Mouse (Mus musculus): Measurements from ENCODE around the gene Slc22a21. TPM values are rescaled to one million over a fixed set of nuclear protein-coding genes. Genes with fewer than 3 reads are reported as not detected.

Gene Slc22a21
- 1.2 and 2.0 TPM in 2 replicates for polyA plus RNA-seq (2014; fragmentation: Nextera tagmentation; extraction: Ambion mirVana)

DNA sequence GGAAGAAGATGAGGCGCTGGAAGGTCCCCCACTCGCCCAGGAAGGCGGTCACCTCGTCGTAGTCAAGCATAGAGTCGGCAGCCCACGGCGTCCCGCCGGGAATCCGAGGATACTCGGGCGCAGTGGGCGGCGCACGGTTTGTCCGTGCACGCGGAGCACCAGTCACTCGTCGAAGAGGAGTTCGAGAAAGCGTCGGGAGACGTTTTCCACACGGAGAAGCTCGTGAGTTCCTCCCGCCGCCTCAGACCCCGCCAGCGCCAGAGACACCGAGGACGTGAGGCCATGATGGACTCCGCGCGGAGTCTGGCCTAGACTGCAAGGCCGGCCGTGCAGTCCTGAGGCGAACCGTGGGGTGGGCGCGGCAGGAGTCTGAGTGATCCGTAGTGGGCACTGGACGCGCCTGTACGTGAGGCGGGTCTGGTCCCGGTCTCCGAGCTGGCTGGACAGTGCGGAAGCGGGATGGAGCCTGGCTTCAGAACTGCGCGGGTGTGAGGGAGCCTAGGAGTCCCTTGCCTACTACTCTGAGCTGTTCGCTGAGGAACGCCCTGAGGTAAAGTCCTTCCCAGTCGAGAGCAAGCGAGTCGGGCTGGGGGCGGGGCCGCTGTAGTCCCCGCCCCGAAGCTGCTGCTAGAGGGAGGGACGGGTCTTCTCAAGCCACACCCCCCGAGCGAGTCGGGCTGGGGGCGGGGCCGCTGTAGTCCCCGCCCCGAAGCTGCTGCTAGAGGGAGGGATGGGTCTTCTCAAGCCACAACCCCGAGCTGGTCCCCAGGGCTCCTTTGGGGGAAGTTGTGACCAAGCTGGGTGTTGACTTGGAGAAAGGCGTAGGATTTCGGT lies at the start of gene Slc22a21:
Gene Slc22a21 (minus strand): TSS at position 545 of the 834 bp plus-strand sequence.
- Histone ChIP-seq H3K27ac (ENCODE audit: low read depth, low read length) (no peak within 1 kb of the TSS), H3K27me3 (replicated peaks; ENCODE audit: control insufficient read depth, insufficient read depth, low read length) (no peaks in the 10 kb centered on the region), H3K4me3 (ENCODE audit: low read depth, low read length) (peak within 1 kb of the TSS; percentile 54), H3K4me1 (ENCODE audit: control insufficient read depth, insufficient read depth, low read length) (peaks cover 2% of the 10 kb centered on the region; the same call in 1 of the 2 replicates), H3K9me3 (replicated peaks; ENCODE audit: control insufficient read depth, low read length) (no peaks in the 10 kb centered on the region; the same call in 1 of the 2 replicates), H3K36me3 (ENCODE audit: control insufficient read depth, insufficient read depth, low read length) (no peaks in the 10 kb centered on the region), H3K9ac (ENCODE audit: low read length) (peak within 1 kb of the TSS; percentile 60), H3K4me2 (ENCODE audit: low read length) (peak within 1 kb of the TSS; percentile 90)
- DNase-seq (ENCODE audit: low spot score) (peak; percentile 74), ATAC-seq (peak; percentile 90)
- 2% methylated on average over 73 of the region's 73 CpGs for WGBS

DNA sequence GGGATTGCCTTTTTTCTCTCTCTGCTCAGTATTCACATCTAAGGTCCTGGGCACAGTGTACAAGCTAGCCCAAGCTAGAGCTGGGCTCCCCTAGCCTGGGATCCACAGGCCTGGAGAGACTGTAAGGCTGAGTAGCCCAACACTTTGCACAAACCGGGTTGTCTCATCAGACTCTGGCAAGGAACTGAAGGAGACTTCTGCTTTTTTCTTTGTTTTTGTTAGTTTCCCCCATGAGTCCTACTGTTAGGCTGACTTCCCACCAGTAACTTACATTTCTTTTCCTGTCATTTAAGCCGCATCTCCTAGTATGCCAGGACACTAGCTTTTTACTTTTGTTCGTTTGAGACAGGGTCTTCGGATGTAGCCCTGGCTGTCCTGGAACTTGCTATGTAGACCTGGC lies 48.9 kb upstream of the Slc22a21 start:
- H3K36me3 ChIP-seq (ENCODE audit: control insufficient read depth, insufficient read depth, low read length): no peaks in the 10 kb centered on the region
- no peaks in the 10 kb centered on the region for H3K9me3 ChIP-seq (replicated peaks; ENCODE audit: control insufficient read depth, low read length)
- peaks cover 7% of the 10 kb centered on the region; the same call in 1 of the 2 replicates for H3K4me1 ChIP-seq (ENCODE audit: control insufficient read depth, insufficient read depth, low read length)
- 77% methylated on average over 4 of the region's 4 CpGs for WGBS
- DNase-seq (ENCODE audit: low spot score) (no peak), ATAC-seq (no peak)
- H3K4me2 ChIP-seq (ENCODE audit: low read length): peak overlapping the region; percentile 98
- H3K4me3 ChIP-seq (ENCODE audit: low read depth, low read length): no peak overlapping the region
- H3K27ac ChIP-seq (ENCODE audit: low read depth, low read length): no peak overlapping the region
- no peak overlapping the region; the same call in 1 of the 2 replicates for H3K9ac ChIP-seq (ENCODE audit: low read length)
- H3K27me3 ChIP-seq (replicated peaks; ENCODE audit: control insufficient read depth, insufficient read depth, low read length): peaks cover 7% of the 10 kb centered on the region

DNA sequence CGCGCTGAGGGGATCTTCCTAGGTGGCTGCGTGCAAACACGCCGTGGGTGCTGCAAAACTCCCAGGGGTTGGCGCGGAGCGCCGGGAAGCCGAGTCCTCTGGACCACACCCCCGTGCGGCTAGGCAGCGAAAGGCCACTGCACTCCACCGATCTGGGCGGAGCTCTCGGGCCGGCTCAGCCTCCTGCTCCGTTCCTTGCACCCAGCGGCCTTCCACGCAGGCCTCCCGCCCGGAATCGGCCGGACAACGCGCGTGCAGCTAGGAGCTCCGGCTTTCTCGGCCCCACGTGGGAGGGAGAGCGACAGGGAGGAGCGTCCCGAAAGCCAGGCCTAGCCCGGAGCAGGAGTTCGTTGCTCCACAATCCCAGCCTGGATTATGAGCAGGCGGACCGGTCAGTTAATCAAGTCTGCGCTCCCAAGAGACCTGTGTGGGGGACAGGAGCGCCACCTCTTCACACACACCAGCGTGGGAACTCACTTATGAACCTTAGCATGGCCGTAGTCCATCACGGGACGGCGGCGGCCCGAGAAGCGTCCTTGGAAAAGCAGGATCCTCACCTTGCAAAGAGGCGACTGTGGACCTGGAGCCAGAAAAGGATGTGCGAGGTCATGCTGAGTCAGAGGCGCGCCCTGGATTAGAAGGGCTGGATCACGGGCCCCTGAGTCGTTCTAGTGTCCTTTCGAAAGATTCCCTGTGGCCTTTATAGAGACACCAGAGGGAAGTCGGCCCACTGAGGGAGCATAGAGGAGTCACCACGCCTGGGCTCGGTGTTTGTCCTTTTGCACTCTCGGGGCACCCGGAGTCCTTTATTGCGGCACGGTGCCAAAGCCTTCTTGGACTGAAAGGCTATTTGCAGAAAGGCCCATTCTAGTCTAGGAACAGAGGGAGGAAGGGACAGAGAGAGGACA lies 48.2 kb upstream of the Slc22a21 start, which contains the start of gene Slc22a4:
Gene Slc22a4 (minus strand): TSS at position 47 of the 908 bp plus-strand sequence.
- H3K27ac ChIP-seq (ENCODE audit: low read depth, low read length): no peak within 1 kb of the TSS
- H3K36me3 ChIP-seq (ENCODE audit: control insufficient read depth, insufficient read depth, low read length): no peaks in the 10 kb centered on the region
- H3K4me2 ChIP-seq (ENCODE audit: low read length): peak within 1 kb of the TSS; percentile 98
- no peaks in the 10 kb centered on the region for H3K9me3 ChIP-seq (replicated peaks; ENCODE audit: control insufficient read depth, low read length)
- H3K9ac ChIP-seq (ENCODE audit: low read length): peak within 1 kb of the TSS; percentile 71
- ATAC-seq (peak; percentile 77), DNase-seq (ENCODE audit: low spot score) (peak; percentile 69)
- peaks cover 7% of the 10 kb centered on the region for H3K27me3 ChIP-seq (replicated peaks; ENCODE audit: control insufficient read depth, insufficient read depth, low read length)
- 2% methylated on average over 61 of the region's 61 CpGs for WGBS
- H3K4me1 ChIP-seq (ENCODE audit: control insufficient read depth, insufficient read depth, low read length): peaks cover 7% of the 10 kb centered on the region; the same call in 1 of the 2 replicates
- H3K4me3 ChIP-seq (ENCODE audit: low read depth, low read length): peak within 1 kb of the TSS; percentile 55

DNA sequence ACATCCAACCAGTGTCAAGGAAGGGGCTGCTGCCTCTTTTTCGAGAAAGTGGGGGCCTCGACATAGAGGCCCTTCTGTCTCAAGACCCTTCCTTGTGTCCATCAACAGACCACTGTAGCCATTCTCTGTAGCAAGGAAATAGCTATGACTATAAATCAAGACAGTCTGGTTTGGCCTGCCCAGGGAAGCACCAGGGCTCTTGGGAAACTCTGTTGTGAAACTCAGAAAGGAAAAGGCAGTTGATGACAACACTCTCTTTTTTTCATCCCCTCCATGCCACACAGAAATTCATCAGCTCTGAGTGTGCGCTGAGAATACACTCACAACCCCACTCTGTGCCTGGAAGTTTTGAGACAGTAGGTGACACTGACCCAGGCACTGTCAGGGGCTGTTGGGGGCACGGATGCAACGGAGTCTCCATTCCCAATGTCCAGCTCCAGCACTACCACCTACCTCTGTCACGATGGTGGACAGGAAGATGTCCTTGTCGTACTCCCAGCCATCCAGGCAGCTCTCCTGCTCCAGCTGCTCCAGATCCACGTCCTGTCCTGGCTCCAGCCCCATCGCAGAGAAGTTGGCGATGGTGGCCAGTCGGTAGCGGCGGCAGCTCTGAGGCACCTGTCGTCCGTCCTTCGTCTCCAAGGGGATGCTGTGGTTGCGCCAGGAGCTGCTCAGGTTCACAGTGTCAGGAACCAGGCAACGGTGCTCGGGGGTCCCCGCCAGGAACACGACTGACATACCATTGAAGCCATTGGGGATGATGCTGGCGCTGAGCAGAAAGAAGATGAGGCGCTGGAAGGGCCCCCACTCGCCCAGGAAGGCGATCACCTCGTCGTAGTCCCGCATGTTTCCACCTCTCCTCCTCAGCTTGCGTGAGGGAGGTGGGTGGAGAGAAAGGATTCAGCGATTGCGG lies 47.3 kb upstream of the Slc22a21 start:
- Histone ChIP-seq H3K9me3 (replicated peaks; ENCODE audit: control insufficient read depth, low read length) (no peaks in the 10 kb centered on the region), H3K4me3 (ENCODE audit: low read depth, low read length) (peak overlapping the region; percentile 55), H3K9ac (ENCODE audit: low read length) (peak overlapping the region; percentile 71), H3K27me3 (replicated peaks; ENCODE audit: control insufficient read depth, insufficient read depth, low read length) (peaks cover 7% of the 10 kb centered on the region), H3K4me1 (ENCODE audit: control insufficient read depth, insufficient read depth, low read length) (peaks cover 7% of the 10 kb centered on the region; the same call in 1 of the 2 replicates), H3K4me2 (ENCODE audit: low read length) (peak overlapping the region; percentile 98), H3K27ac (ENCODE audit: low read depth, low read length) (no peak overlapping the region), H3K36me3 (ENCODE audit: control insufficient read depth, insufficient read depth, low read length) (no peaks in the 10 kb centered on the region)
- ATAC-seq: peak; percentile 32; the same call in 1 of the 2 replicates
- 17% methylated on average over 30 of the region's 31 CpGs for WGBS
- peak; percentile 7 for DNase-seq (ENCODE audit: low spot score)

DNA sequence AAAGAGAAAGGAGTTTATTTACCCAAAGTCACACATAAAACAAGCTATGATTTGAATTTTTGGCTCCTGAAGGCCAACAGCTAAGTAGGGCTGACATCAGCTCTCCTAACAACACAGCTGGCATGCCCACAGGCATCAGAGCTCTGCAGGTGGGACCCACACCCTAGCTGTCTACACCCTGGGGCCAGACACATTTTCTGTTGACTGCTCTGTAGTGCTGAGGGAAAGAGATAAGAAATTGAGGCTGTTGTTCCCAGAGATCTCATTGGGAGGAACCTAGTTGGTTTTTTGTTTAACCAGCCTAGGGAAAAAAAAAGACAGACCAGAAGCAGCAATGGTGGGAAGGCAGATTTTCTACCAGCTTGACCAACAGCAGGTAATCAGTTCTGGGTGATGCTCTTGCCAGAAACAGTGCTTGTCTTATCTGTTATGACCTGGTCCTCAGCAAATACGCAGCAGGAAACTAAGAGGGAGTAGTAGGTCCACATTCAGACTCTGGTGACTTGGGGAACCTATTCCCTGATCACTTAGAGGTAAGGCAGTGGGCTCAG lies 46.4 kb upstream of the Slc22a21 start:
- no peak overlapping the region for H3K9ac ChIP-seq (ENCODE audit: low read length)
- 96% methylated on average over 1 of the region's 1 CpGs for WGBS
- H3K4me3 ChIP-seq (ENCODE audit: low read depth, low read length): no peak overlapping the region
- no peak overlapping the region for H3K4me2 ChIP-seq (ENCODE audit: low read length)
- H3K27ac ChIP-seq (ENCODE audit: low read depth, low read length): no peak overlapping the region
- DNase-seq (ENCODE audit: low spot score) (no peak), ATAC-seq (no peak)
- H3K36me3 ChIP-seq (ENCODE audit: control insufficient read depth, insufficient read depth, low read length): no peaks in the 10 kb centered on the region
- H3K27me3 ChIP-seq (replicated peaks; ENCODE audit: control insufficient read depth, insufficient read depth, low read length): peaks cover 7% of the 10 kb centered on the region
- H3K4me1 ChIP-seq (ENCODE audit: control insufficient read depth, insufficient read depth, low read length): peaks cover 7% of the 10 kb centered on the region; the same call in 1 of the 2 replicates
- H3K9me3 ChIP-seq (replicated peaks; ENCODE audit: control insufficient read depth, low read length): no peaks in the 10 kb centered on the region

DNA sequence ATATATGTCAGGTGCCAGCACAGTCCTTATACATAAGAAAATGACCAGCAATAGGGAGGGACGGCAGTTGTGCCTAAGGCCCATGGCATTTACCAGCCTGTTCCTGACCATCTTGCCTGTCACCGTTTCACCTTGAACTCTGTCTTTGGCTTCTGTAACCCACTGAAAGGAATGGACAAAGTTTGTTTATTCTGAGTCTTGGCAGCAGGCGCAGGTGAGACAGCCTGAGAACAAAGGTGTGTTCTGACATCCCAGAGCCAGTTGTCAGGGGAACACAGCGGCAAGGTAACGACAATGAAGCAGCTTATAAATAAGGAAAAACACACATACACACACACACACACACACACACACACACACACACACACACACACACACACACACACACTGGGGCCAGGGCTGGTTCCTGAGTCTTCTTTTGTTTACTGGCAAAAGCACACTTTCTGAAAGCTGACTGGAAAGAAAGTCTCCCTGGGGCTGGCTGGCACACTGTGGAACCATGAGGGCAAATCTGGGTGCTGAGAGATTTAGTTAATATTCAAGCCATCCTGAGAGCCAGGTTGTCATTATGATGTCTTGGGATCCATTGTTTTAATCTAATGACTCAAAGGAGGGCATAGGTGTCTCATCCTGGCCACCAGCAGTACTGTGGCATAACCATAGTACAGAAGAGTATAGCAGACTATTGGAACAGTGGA lies 41.4 kb upstream of the Slc22a21 start:
- ATAC-seq: no peak
- 75% methylated on average over 5 of the region's 5 CpGs for WGBS

DNA sequence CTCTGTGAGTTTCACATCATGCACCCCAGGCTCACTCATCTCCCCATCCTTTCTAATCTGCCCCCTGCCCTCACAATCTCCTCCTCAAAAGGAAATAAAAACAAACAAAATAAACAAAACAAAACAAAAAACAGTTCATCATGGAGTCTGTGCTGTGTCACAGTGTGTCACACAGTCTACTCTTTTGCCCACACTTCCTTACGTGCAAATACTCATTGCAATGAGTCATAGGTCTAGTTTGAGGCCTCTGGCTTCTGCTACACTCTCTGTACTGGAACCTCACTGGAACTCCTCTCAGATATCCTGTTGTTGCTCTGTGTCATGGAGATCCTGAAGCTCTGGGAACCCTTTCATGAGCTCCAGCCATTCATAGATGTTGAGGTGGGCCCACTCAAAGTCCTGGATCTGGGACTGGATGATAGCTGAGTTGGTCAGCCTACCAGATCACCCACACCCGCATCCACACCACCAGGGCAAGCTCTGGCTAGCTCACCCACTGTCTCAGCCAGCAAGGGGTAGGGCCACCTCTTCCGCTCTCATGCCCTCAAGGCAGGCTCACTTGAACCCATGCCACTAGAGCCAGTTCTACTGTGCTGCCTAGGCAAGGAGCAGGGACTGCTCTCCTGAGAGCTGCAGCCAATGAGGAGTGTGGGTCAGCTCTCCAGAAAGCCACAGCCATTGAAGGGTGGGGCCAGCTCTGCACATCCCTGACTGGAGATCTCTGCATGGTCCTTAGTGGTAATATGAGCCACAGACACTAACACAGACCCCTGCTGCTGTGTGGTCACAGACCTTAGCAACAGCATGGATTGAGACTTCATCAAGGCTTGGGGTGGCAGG lies 39.0 kb upstream of the Slc22a21 start:
- no peak for ATAC-seq
- no peak for DNase-seq (ENCODE audit: low spot score)
- 86% methylated on average over 3 of the region's 3 CpGs for WGBS
- Histone ChIP-seq H3K9me3 (replicated peaks; ENCODE audit: control insufficient read depth, low read length) (no peaks in the 10 kb centered on the region), H3K27ac (ENCODE audit: low read depth, low read length) (no peak overlapping the region), H3K9ac (ENCODE audit: low read length) (no peak overlapping the region), H3K4me1 (ENCODE audit: control insufficient read depth, insufficient read depth, low read length) (no peaks in the 10 kb centered on the region), H3K4me3 (ENCODE audit: low read depth, low read length) (no peak overlapping the region), H3K27me3 (replicated peaks; ENCODE audit: control insufficient read depth, insufficient read depth, low read length) (no peaks in the 10 kb centered on the region), H3K36me3 (ENCODE audit: control insufficient read depth, insufficient read depth, low read length) (no peaks in the 10 kb centered on the region), H3K4me2 (ENCODE audit: low read length) (no peak overlapping the region)

More for the DNA sequence above, 41.4 kb upstream of the Slc22a21 start:
- Histone ChIP-seq H3K9me3 (replicated peaks; ENCODE audit: control insufficient read depth, low read length) (no peaks in the 10 kb centered on the region), H3K9ac (ENCODE audit: low read length) (no peak overlapping the region), H3K27ac (ENCODE audit: low read depth, low read length) (no peak overlapping the region), H3K36me3 (ENCODE audit: control insufficient read depth, insufficient read depth, low read length) (no peaks in the 10 kb centered on the region), H3K4me3 (ENCODE audit: low read depth, low read length) (no peak overlapping the region), H3K4me2 (ENCODE audit: low read length) (no peak overlapping the region), H3K4me1 (ENCODE audit: control insufficient read depth, insufficient read depth, low read length) (no peaks in the 10 kb centered on the region), H3K27me3 (replicated peaks; ENCODE audit: control insufficient read depth, insufficient read depth, low read length) (no peaks in the 10 kb centered on the region)
- no peak for DNase-seq (ENCODE audit: low spot score)

Data from forebrain, embryonic 14.5 days (tissue).